Mouse (Mus musculus) CH12.LX (cell line): ENCODE data around the gene Hist1h4f.

Source experiments
- CTCF ChIP-seq, 2 experiments: IDR thresholded peaks in 1 of 2; conservative IDR thresholded peaks in 1 of 2; 2 replicates each; pipeline ENCODE4 v1.5.1; 2011 to 2012; ENCODE audit warnings: low read depth in 2 of 2, low read length in 2 of 2, improper control_type of control experiment in 1 of 2, inconsistent platforms in 1 of 2, mild to moderate bottlenecking in 1 of 2, moderate library complexity in 1 of 2
- EP300 ChIP-seq: IDR thresholded peaks from 2 replicates; pipeline ENCODE4 v1.6.1; 2011; ENCODE audit warnings: low read length, improper control_type of control experiment
- KAT2A ChIP-seq: IDR thresholded peaks from 2 replicates; pipeline ENCODE4 v1.6.1; 2012; ENCODE audit warnings: low read length, improper control_type of control experiment, inconsistent platforms; ENCODE audit not compliant: insufficient replicate concordance
- MAX ChIP-seq: IDR thresholded peaks from 2 replicates; pipeline ENCODE4 v1.6.1; 2011; ENCODE audit warnings: low read length, improper control_type of control experiment
- POLR2A ChIP-seq: IDR thresholded peaks from 2 replicates; pipeline ENCODE4 v1.6.1; 2011; ENCODE audit warnings: low read depth, mild to moderate bottlenecking, improper control_type of control experiment, low read length
- RAD21 ChIP-seq: IDR thresholded peaks from 2 replicates; pipeline ENCODE4 v1.6.1; 2011; ENCODE audit warnings: low read depth, mild to moderate bottlenecking, low read length, improper control_type of control experiment, moderate library complexity
- RCOR1 ChIP-seq: conservative IDR thresholded peaks from 2 replicates; pipeline ENCODE4 v1.6.1; 2012; ENCODE audit warnings: low read depth, mild to moderate bottlenecking, inconsistent platforms, low read length, improper control_type of control experiment

- TF ChIP-seq POLR2A, result no peak
- no peak for TF ChIP-seq EP300
- TF ChIP-seq KAT2A, result peak; percentile 70; the same call in 1 of the 2 replicates
- no peak for TF ChIP-seq MAX
- TF ChIP-seq CTCF (conservative IDR thresholded peaks at IDR 0.05 in 1 of 2, IDR thresholded peaks at IDR 0.05 in 1 of 2; ENCODE audit: low read depth in 2 of 2, low read length in 2 of 2), result no peak
- TF ChIP-seq RAD21, result no peak
- TF ChIP-seq RCOR1, result no peak
Measured at GRCm38 (mm10) chr13:23506351-23506750, 45.1 kb downstream of the Hist1h4f start.
